Mouse (Mus musculus) retina, embryonic 14.5 days (tissue): ENCODE results near the gene Ugt1a6b.

ENCODE experiments used
- DNase-seq: peaks from one replicate; pipeline ENCODE4 v3.0.0-alpha.2; 2015; ENCODE audit warnings: low spot score

Ugt1a6b gene

GRCm38 (mm10) chr1:88240072-88240471, 137.0 kb downstream of the Ugt1a6b start:
- no peak for DNase-seq

GRCm38 (mm10) chr1:88240579-88240978, 137.5 kb downstream of the Ugt1a6b start:
- no peak for DNase-seq

GRCm38 (mm10) chr1:88243861-88244260, 140.8 kb downstream of the Ugt1a6b start:
- no peak for DNase-seq

GRCm38 (mm10) chr1:88245881-88246280, 142.8 kb downstream of the Ugt1a6b start:
- DNase-seq: no peak

- DNase-seq: no peak
Measured at GRCm38 (mm10) chr1:88246386-88246785, 143.3 kb downstream of the Ugt1a6b start.

- DNase-seq: no peak
Measured at GRCm38 (mm10) chr1:88247660-88248059, 144.6 kb downstream of the Ugt1a6b start.

GRCm38 (mm10) chr1:88248658-88249057, 145.6 kb downstream of the Ugt1a6b start:
- no peak for DNase-seq

GRCm38 (mm10) chr1:88249596-88249995, 146.5 kb downstream of the Ugt1a6b start:
- DNase-seq: no peak

GRCm38 (mm10) chr1:88250023-88250422, 147.0 kb downstream of the Ugt1a6b start:
- no peak for DNase-seq

- no peak for DNase-seq
Measured at GRCm38 (mm10) chr1:88253106-88253505, 150.1 kb downstream of the Ugt1a6b start.

- no peak for DNase-seq
Measured at GRCm38 (mm10) chr1:88253540-88253939, 150.5 kb downstream of the Ugt1a6b start.

GRCm38 (mm10) chr1:88254793-88255465, 151.9 kb downstream of the Ugt1a6b start:
- no peak for DNase-seq

- DNase-seq: no peak
Measured at GRCm38 (mm10) chr1:88255466-88255857, 152.4 kb downstream of the Ugt1a6b start.

GRCm38 (mm10) chr1:88255989-88256754, 153.1 kb downstream of the Ugt1a6b start:
- DNase-seq: no peak

- no peak for DNase-seq
Measured at GRCm38 (mm10) chr1:88256886-88257663, 154.0 kb downstream of the Ugt1a6b start.

GRCm38 (mm10) chr1:88257681-88258080, 154.6 kb downstream of the Ugt1a6b start:
- no peak for DNase-seq

- DNase-seq: peak; percentile 30
Measured at GRCm38 (mm10) chr1:88258361-88258760, 155.3 kb downstream of the Ugt1a6b start.

- no peak for DNase-seq
Measured at GRCm38 (mm10) chr1:88258881-88259642, 156.0 kb downstream of the Ugt1a6b start.

- DNase-seq: no peak
Measured at GRCm38 (mm10) chr1:88259643-88260024, 156.6 kb downstream of the Ugt1a6b start.

GRCm38 (mm10) chr1:88260114-88260513, 157.1 kb downstream of the Ugt1a6b start:
- peak; percentile 31 for DNase-seq

- no peak for DNase-seq
Measured at GRCm38 (mm10) chr1:88260604-88261377, 157.7 kb downstream of the Ugt1a6b start.
